Mouse (Mus musculus) naive thymus-derived CD4-positive, alpha-beta T cell, adult 5 months (primary cell): Measurements from ENCODE around the gene Zfp870. TPM values are rescaled to one million over a fixed set of nuclear protein-coding genes. Genes with fewer than 3 reads are reported as not detected.

Source experiments
- polyA plus RNA-seq: library from polyadenylated mRNA; unstranded; fragments of 100-300 nt; shearing (Covaris generic); gene quantifications from one replicate; pipeline ENCODE4 v1.2.1, GENCODE M21; 2017

Gene Zfp870
- 0.06 TPM for polyA plus RNA-seq

GRCm38 (mm10) chr17:32891239-32892180, at the start of gene Zfp870:
Zfp870 (minus strand) TSS chr17:32891642.

GRCm38 (mm10) chr17:32917131-32917530, 25.7 kb upstream of the Zfp870 start, which contains the start of gene Cyp4f14:
Cyp4f14 (minus strand) TSS chr17:32917342.

GRCm38 (mm10) chr17:32829540-32830417, 61.7 kb downstream of the Zfp870 start, which contains the start of gene Zfp799:
Zfp799 (minus strand) TSS chr17:32830261.

Other genes with a start within 250 kb of the Zfp870 start
- gene Cyp4f40, start 232.7 kb downstream of the Zfp870 start, polyA plus RNA-seq: not detected
- not detected for gene Cyp4f15, start 206.0 kb downstream of the Zfp870 start, polyA plus RNA-seq
- gene Zfp871, start 103.4 kb downstream of the Zfp870 start, polyA plus RNA-seq: 42.9 TPM
- not detected for gene Zfp811, start 81.7 kb downstream of the Zfp870 start, polyA plus RNA-seq
- 5.1 TPM for gene Zfp799, start 61.4 kb downstream of the Zfp870 start, polyA plus RNA-seq
- not detected for gene Cyp4f14, start 25.7 kb upstream of the Zfp870 start, polyA plus RNA-seq
- 54.0 TPM for gene Cyp4f13, start 55.8 kb upstream of the Zfp870 start, polyA plus RNA-seq
- 24.2 TPM for gene Zfp472, start 74.2 kb upstream of the Zfp870 start, polyA plus RNA-seq
- 12.2 TPM for gene Zfp952, start 101.5 kb upstream of the Zfp870 start, polyA plus RNA-seq
- 2.1 TPM for gene Zfp763, start 141.8 kb upstream of the Zfp870 start, polyA plus RNA-seq
- not detected for gene 4921501E09Rik, start 176.4 kb upstream of the Zfp870 start, polyA plus RNA-seq
- gene Zfp563, start 197.7 kb upstream of the Zfp870 start, polyA plus RNA-seq: 3.1 TPM
- not detected for gene Morc2b, start 248.0 kb upstream of the Zfp870 start, polyA plus RNA-seq